Mouse (Mus musculus): ENCODE measurements around the gene Atp5b.

DNA sequence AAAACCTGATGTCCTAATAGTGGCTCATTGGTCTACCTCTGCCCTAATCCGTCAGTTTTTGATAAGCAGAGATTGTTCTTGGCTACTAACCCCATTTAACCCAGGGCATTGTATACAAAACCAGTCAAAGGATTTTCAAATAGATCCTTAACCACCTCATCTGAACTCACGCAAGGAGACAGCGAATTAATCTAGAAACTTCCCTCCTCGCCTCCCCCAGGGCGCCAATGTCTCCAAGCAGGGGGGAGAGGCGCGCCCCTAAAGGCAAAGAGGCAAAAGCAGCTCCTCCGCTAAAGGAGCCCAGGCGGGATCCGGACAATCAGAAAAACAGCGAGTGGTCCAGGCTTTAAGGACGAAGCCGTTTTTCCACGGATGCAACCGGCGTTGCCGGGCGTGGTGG is 24.9 kb upstream of the Atp5b start:
- TF ChIP-seq POLR2A (IDR thresholded peaks at IDR 0.05; ENCODE audit: borderline replicate concordance, low read depth, low read length) (no peak), CTCF (IDR thresholded peaks at IDR 0.05; ENCODE audit: low read depth, low read length) (no peak)

Data from bone marrow macrophage, adult 2 months (primary cell).